Comparison of ENCODE assay signal across 19 mouse cellular contexts in the genomic region with DNA sequence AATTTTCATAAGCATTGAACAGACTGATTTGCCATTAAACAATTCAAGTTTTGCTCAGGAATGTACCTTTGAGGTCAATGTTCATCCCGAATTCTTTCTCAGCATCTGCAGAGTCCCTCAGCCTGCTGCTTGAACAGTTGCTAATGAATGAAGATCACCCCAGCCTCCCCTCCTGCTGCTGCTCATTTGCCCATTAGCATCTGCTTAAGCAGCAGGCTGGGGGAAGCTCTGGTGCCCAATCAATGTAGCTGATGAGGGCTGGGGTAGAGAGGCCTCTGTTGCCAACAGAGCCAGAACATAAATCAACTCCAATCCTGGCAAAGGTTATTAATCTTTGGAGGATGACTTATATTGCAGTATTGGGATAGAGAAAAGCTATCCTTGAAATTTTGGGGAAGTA.
A peak's percentile ranks its signal among the peaks of the same experiment; 100 is the strongest.
DNase-seq lines count a peak whose midpoint lies in the region; ATAC-seq lines count a peak whose summit lies in the region.
"Had no signal": no experiment of that assay in that cellular context is flagged by ENCODE, and none has a peak within 500 bp of the region (broad histone marks: within the 10 kb centered on the region; RNA-seq: fewer than 3 reads in every experiment).

No protein-coding gene starts in this region.

- no peak overlapping the region for H3K27ac ChIP-seq in midbrain, embryonic 12.5 days (replicated peaks)
- no peak overlapping the region for H3K27ac ChIP-seq in midbrain, embryonic 15.5 days
- no peak overlapping the region for H3K27ac ChIP-seq in hindbrain, embryonic 16.5 days (ENCODE audit: low read depth, low read length)
- H3K27ac ChIP-seq: limb, embryonic 13.5 days; liver, embryonic 13.5 days; lung, embryonic 15.5 days; macrophage had no signal

- H3K4me2 ChIP-seq in midbrain, embryonic 12.5 days (replicated peaks): no peak overlapping the region
- H3K4me2 ChIP-seq in midbrain, embryonic 15.5 days: no peak overlapping the region
- no peak overlapping the region for H3K4me2 ChIP-seq in hindbrain, embryonic 16.5 days (ENCODE audit: low read length)
- H3K4me2 ChIP-seq: limb, embryonic 13.5 days; liver, embryonic 13.5 days; lung, embryonic 15.5 days had no signal

- H3K4me1 ChIP-seq in midbrain, embryonic 12.5 days: no peaks in the 10 kb centered on the region
- no peaks in the 10 kb centered on the region for H3K4me1 ChIP-seq in midbrain, embryonic 15.5 days
- no peaks in the 10 kb centered on the region for H3K4me1 ChIP-seq in hindbrain, embryonic 16.5 days (ENCODE audit: control insufficient read depth, insufficient read depth, low read depth, low read length)
- H3K4me1 ChIP-seq: limb, embryonic 13.5 days; liver, embryonic 13.5 days; lung, embryonic 15.5 days had no signal

- H3K27me3 ChIP-seq in midbrain, embryonic 12.5 days: no peaks in the 10 kb centered on the region
- H3K27me3 ChIP-seq in midbrain, embryonic 15.5 days (replicated peaks): no peaks in the 10 kb centered on the region
- no peaks in the 10 kb centered on the region for H3K27me3 ChIP-seq in hindbrain, embryonic 16.5 days (replicated peaks; ENCODE audit: control insufficient read depth, insufficient read depth, low read length)
- H3K27me3 ChIP-seq: limb, embryonic 13.5 days; liver, embryonic 13.5 days; lung, embryonic 15.5 days had no signal

- ATAC-seq in midbrain, embryonic 12.5 days (ENCODE audit: low FRiP score, low read depth): peak; percentile 78
- ATAC-seq in midbrain, embryonic 15.5 days (replicated peaks): no peak
- peak; percentile 72 for ATAC-seq in hindbrain, embryonic 16.5 days
- ATAC-seq: forebrain, embryonic 16.5 days had no signal

- DNase-seq in cerebellum, postnatal 10 days: peak; percentile 1 to 18
- DNase-seq in cerebellum, adult 9-11 months: no peak
- DNase-seq in retina, embryonic 14.5 days (ENCODE audit: low spot score): peak; percentile 22
- no peak for DNase-seq in frontal cortex, postnatal 14 days (ENCODE audit: low spot score in 2 of 2)
- no peak for DNase-seq in thymus, postnatal 0 days (ENCODE audit: low spot score)
- DNase-seq: adrenal gland, adult 2 months; cerebellum, adult 11 months; cerebellum, postnatal 25 days; kidney, adult 11 months; liver, embryonic 13.5 days; right cerebral cortex, postnatal 4 days; thymus, postnatal 36 days had no signal

- no peaks in the 10 kb centered on the region for H3K9me3 ChIP-seq in midbrain, embryonic 12.5 days
- H3K9me3 ChIP-seq in midbrain, embryonic 15.5 days: no peaks in the 10 kb centered on the region
- no peaks in the 10 kb centered on the region for H3K9me3 ChIP-seq in hindbrain, embryonic 16.5 days (ENCODE audit: control insufficient read depth, low read length)
- H3K9me3 ChIP-seq: limb, embryonic 13.5 days; liver, embryonic 13.5 days; lung, embryonic 15.5 days had no signal

- no peak overlapping the region for H3K4me3 ChIP-seq in midbrain, embryonic 12.5 days
- no peak overlapping the region for H3K4me3 ChIP-seq in midbrain, embryonic 15.5 days
- H3K4me3 ChIP-seq in hindbrain, embryonic 16.5 days (ENCODE audit: low read length): no peak overlapping the region
- H3K4me3 ChIP-seq: limb, embryonic 13.5 days; liver, embryonic 13.5 days; lung, embryonic 15.5 days had no signal

- WGBS in midbrain, embryonic 12.5 days: 16% methylated on average over 1 of the region's 1 CpGs
- 15% methylated on average over 1 of the region's 1 CpGs for WGBS in midbrain, embryonic 15.5 days
- WGBS in hindbrain, embryonic 16.5 days: 26% methylated on average over 1 of the region's 1 CpGs

- no peak overlapping the region for H3K9ac ChIP-seq in midbrain, embryonic 12.5 days (replicated peaks)
- H3K9ac ChIP-seq in midbrain, embryonic 15.5 days: no peak overlapping the region
- no peak overlapping the region for H3K9ac ChIP-seq in hindbrain, embryonic 16.5 days (ENCODE audit: low read depth, low read length)
- H3K9ac ChIP-seq: limb, embryonic 13.5 days; liver, embryonic 13.5 days; lung, embryonic 15.5 days had no signal

- no peaks in the 10 kb centered on the region for H3K36me3 ChIP-seq in midbrain, embryonic 12.5 days
- H3K36me3 ChIP-seq in midbrain, embryonic 15.5 days (replicated peaks): no peaks in the 10 kb centered on the region
- no peaks in the 10 kb centered on the region for H3K36me3 ChIP-seq in hindbrain, embryonic 16.5 days (ENCODE audit: control insufficient read depth, insufficient read depth, low read length)
- H3K36me3 ChIP-seq: limb, embryonic 13.5 days; liver, embryonic 13.5 days; lung, embryonic 15.5 days had no signal

Comparison
In these comparisons a context has a peak if more than half of its experiments do, and no peak if none do; other contexts are left out.
1. DNase-seq: peak in cerebellum, postnatal 10 days (2 of 2) and retina, embryonic 14.5 days (single experiment); none in cerebellum, adult 9-11 months (single experiment), frontal cortex, postnatal 14 days (0 of 2) and thymus, postnatal 0 days (single experiment).